Mouse (Mus musculus) erythroblast, embryonic 14.5 days (primary cell): ENCODE results near the gene 6330409D20Rik.

Experiments
- GATA1 ChIP-seq: IDR thresholded peaks from 2 replicates; pipeline ENCODE4 v1.6.1; 2012; ENCODE audit warnings: low read length, inconsistent platforms, mixed read lengths
- TAL1 ChIP-seq: IDR thresholded peaks from 3 replicates; pipeline ENCODE4 v1.6.1; 2012; ENCODE audit warnings: low read length, inconsistent platforms, mixed read lengths

DNA sequence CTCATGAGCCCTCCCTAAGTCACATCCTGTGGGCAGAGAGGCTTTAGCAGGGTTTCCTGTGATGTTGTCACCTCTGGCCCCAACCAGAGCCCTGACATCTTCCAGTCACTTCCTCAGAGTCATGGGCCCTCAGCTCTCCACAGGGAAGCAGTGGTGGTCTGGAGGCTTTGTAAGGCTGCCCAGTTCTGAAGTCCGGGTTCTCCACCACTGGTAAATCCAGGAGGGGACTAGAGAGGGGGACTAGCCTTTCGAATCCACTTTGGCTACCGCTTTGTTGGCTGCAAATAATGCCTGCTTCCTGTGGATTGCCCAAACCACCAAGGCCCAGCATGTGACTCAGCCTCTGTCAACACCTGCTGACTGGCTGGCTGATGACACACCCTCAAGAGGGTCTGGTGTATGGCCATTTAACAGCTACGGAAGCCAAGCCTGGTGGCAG is 25.8 kb downstream of the 6330409D20Rik start:
- TF ChIP-seq TAL1 (no peak), GATA1 (no peak)
